18 mouse cellular contexts compared by ENCODE assay signal in the genomic region with DNA sequence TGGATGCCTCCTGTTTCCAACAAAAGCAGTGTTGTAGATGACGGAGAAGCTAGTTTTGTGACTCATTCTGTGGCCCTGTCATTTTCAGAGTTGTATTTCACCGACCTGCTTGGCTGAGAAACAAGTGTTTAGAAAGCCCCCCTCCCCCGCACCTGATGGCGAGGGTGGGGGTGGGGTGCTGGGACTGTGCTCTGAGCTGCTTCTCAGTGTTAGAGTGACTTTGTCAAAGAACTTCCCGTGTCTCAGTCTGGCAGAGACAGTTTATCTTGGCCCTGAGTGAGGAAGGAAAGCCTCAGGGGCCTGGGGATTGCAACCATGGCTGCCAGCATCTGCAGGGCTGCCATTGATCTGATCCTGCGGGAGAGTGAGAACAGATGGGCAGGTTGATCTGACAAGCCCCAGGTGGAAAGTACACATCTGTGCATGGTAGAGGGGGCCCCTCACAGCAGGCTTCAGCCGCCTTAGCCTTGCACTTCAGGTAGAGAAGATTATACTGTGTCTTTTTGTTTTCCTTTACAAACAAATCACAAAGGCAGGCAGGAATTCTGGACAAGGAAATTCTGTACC. TPM values are rescaled to one million over a fixed set of nuclear protein-coding genes. Genes with fewer than 3 reads are reported as not detected.
DNase-seq lines count a peak whose midpoint lies in the region; ATAC-seq and TF ChIP-seq lines count a peak whose summit lies in the region.
"Had no signal": no experiment of that assay in that cellular context is flagged by ENCODE, and none has a peak within 500 bp of the region (broad histone marks: within the 10 kb centered on the region; RNA-seq: fewer than 3 reads in every experiment).

No protein-coding gene starts in this region.

- WGBS in hindbrain, embryonic 12.5 days: 32% methylated on average over 7 of the region's 7 CpGs
- 36% methylated on average over 7 of the region's 7 CpGs for WGBS in hindbrain, embryonic 10.5 days
- 34% methylated on average over 7 of the region's 7 CpGs for WGBS in limb, embryonic 10.5 days
- WGBS in liver, postnatal 0 days (ENCODE audit: insufficient replicate concordance): 40% methylated on average over 7 of the region's 7 CpGs

- H3K27me3 ChIP-seq in hindbrain, embryonic 12.5 days: no peaks in the 10 kb centered on the region
- H3K27me3 ChIP-seq in hindbrain, embryonic 10.5 days (ENCODE audit: insufficient read depth, poor library complexity, severe bottlenecking): no peaks in the 10 kb centered on the region
- H3K27me3 ChIP-seq in limb, embryonic 10.5 days (ENCODE audit: low read depth, poor library complexity, severe bottlenecking): no peaks in the 10 kb centered on the region
- no peaks in the 10 kb centered on the region for H3K27me3 ChIP-seq in liver, postnatal 0 days (ENCODE audit: insufficient read depth, low read length)
- H3K27me3 ChIP-seq: embryonic facial prominence, embryonic 13.5 days had no signal

- no peak overlapping the region for H3K4me2 ChIP-seq in hindbrain, embryonic 12.5 days (replicated peaks)
- no peak overlapping the region for H3K4me2 ChIP-seq in liver, postnatal 0 days (ENCODE audit: low read depth, low read length)
- H3K4me2 ChIP-seq: embryonic facial prominence, embryonic 13.5 days had no signal

- no peak for DNase-seq in hindbrain, embryonic 10.5 days (ENCODE audit: low spot score)
- DNase-seq in 3134 (ENCODE audit: extremely low read depth, insufficient read length, low spot score): peak; percentile 32
- DNase-seq in brain, adult 2 months (ENCODE audit: low read depth, low spot score): peak; percentile 24
- DNase-seq in limb, embryonic 10.5 days (ENCODE audit: low spot score): no peak
- DNase-seq in lung, postnatal 14 days: no peak
- DNase-seq in liver, postnatal 0 days: no peak
- DNase-seq: cerebellum, postnatal 36 days; kidney, adult 9 months; lung, postnatal 36 days; right cerebral cortex, postnatal 4 days had no signal

- H3K4me1 ChIP-seq in hindbrain, embryonic 12.5 days: no peaks in the 10 kb centered on the region
- 0 out of 2 replicates have a peak, but pooled peaks cover 2% of the 10 kb centered on the region for H3K4me1 ChIP-seq in hindbrain, embryonic 10.5 days (replicated peaks)
- H3K4me1 ChIP-seq in limb, embryonic 10.5 days: peaks cover 5% of the 10 kb centered on the region
- no peaks in the 10 kb centered on the region for H3K4me1 ChIP-seq in liver, postnatal 0 days (ENCODE audit: insufficient read depth)
- H3K4me1 ChIP-seq: embryonic facial prominence, embryonic 13.5 days had no signal

- H3K27ac ChIP-seq in hindbrain, embryonic 12.5 days: no peak overlapping the region
- H3K27ac ChIP-seq in hindbrain, embryonic 10.5 days: no peak overlapping the region
- H3K27ac ChIP-seq in limb, embryonic 10.5 days: 0 out of 2 replicates have a peak overlapping the region, but pooled peaks have one; percentile 25
- H3K27ac ChIP-seq in liver, postnatal 0 days (ENCODE audit: low read depth): no peak overlapping the region
- H3K27ac ChIP-seq: embryonic facial prominence, embryonic 13.5 days; layer of hippocampus, adult 2 months had no signal

- H3K9me3 ChIP-seq in hindbrain, embryonic 12.5 days (replicated peaks): no peaks in the 10 kb centered on the region
- no peaks in the 10 kb centered on the region for H3K9me3 ChIP-seq in hindbrain, embryonic 10.5 days
- H3K9me3 ChIP-seq in limb, embryonic 10.5 days (replicated peaks): no peaks in the 10 kb centered on the region; the same call in 1 of the 2 replicates
- no peaks in the 10 kb centered on the region for H3K9me3 ChIP-seq in liver, postnatal 0 days (ENCODE audit: low read length)
- H3K9me3 ChIP-seq: embryonic facial prominence, embryonic 13.5 days had no signal

- 0 out of 2 replicates have a peak, but pooled peaks have one; percentile 48 for ATAC-seq in hindbrain, embryonic 12.5 days (ENCODE audit: low FRiP score)
- ATAC-seq in liver, postnatal 0 days: no peak

- no peak for TF ChIP-seq EP300 in liver, postnatal 0 days (IDR thresholded peaks at IDR 0.05; ENCODE audit: low read depth)

- no peak overlapping the region for H3K9ac ChIP-seq in hindbrain, embryonic 12.5 days
- no peak overlapping the region for H3K9ac ChIP-seq in liver, postnatal 0 days (replicated peaks)
- H3K9ac ChIP-seq: embryonic facial prominence, embryonic 13.5 days had no signal

- no peak for TF ChIP-seq CTCF in liver, postnatal 0 days (IDR thresholded peaks at IDR 0.05; ENCODE audit: low read depth)

- no peak overlapping the region for H3K4me3 ChIP-seq in hindbrain, embryonic 12.5 days
- H3K4me3 ChIP-seq in hindbrain, embryonic 10.5 days: no peak overlapping the region
- no peak overlapping the region for H3K4me3 ChIP-seq in limb, embryonic 10.5 days
- H3K4me3 ChIP-seq in liver, postnatal 0 days (ENCODE audit: low read depth, low read length): no peak overlapping the region
- H3K4me3 ChIP-seq: embryonic facial prominence, embryonic 13.5 days; layer of hippocampus, adult 2 months had no signal

- no peaks in the 10 kb centered on the region for H3K36me3 ChIP-seq in hindbrain, embryonic 12.5 days
- no peaks in the 10 kb centered on the region for H3K36me3 ChIP-seq in hindbrain, embryonic 10.5 days
- H3K36me3 ChIP-seq in limb, embryonic 10.5 days: no peaks in the 10 kb centered on the region
- H3K36me3 ChIP-seq in liver, postnatal 0 days (replicated peaks; ENCODE audit: insufficient read depth, low read length): no peaks in the 10 kb centered on the region
- H3K36me3 ChIP-seq: embryonic facial prominence, embryonic 13.5 days had no signal

RNA-seq across cellular contexts. Expression of a gene that starts 9.8 kb away (rescaled TPM):
- polyA plus RNA-seq in hindbrain, embryonic 12.5 days (2016; fragmentation: Nextera tagmentation; extraction: Ambion mirVana): 16.6 and 17.2 TPM in 2 replicates
- polyA plus RNA-seq in hindbrain, embryonic 10.5 days (2016; fragmentation: Nextera tagmentation; extraction: Ambion mirVana): 2.9 and 4.7 TPM in 2 replicates
- 3.8 and 5.7 TPM in 2 replicates for polyA plus RNA-seq in limb, embryonic 10.5 days (2016; fragmentation: Nextera tagmentation; extraction: Ambion mirVana)
- polyA plus RNA-seq in liver, postnatal 0 days (2015; fragmentation: Nextera tagmentation; extraction: Ambion mirVana): 0.18 and 0.39 TPM in 2 replicates

RNA-seq across cellular contexts. Expression of a gene that starts 27.9 kb away (rescaled TPM):
- not detected in 2 replicates for polyA plus RNA-seq in hindbrain, embryonic 12.5 days (2016; fragmentation: Nextera tagmentation; extraction: Ambion mirVana)
- polyA plus RNA-seq in hindbrain, embryonic 10.5 days (2016; fragmentation: Nextera tagmentation; extraction: Ambion mirVana): not detected in 2 replicates
- polyA plus RNA-seq in limb, embryonic 10.5 days (2016; fragmentation: Nextera tagmentation; extraction: Ambion mirVana): not detected in 2 replicates
- polyA plus RNA-seq in liver, postnatal 0 days (2015; fragmentation: Nextera tagmentation; extraction: Ambion mirVana): not detected in 2 replicates
- polyA plus RNA-seq: embryonic facial prominence, embryonic 13.5 days; forebrain, embryonic 11.5 days; heart, embryonic 14.5 days; limb, embryonic 14.5 days; liver, embryonic 16.5 days; urinary bladder, adult 2 months had no signal

RNA-seq across cellular contexts. Expression of a gene that starts 58.2 kb away (rescaled TPM):
- polyA plus RNA-seq in hindbrain, embryonic 12.5 days (2016; fragmentation: Nextera tagmentation; extraction: Ambion mirVana): not detected in 2 replicates
- not detected in 2 replicates for polyA plus RNA-seq in hindbrain, embryonic 10.5 days (2016; fragmentation: Nextera tagmentation; extraction: Ambion mirVana)
- not detected in 2 replicates for polyA plus RNA-seq in limb, embryonic 10.5 days (2016; fragmentation: Nextera tagmentation; extraction: Ambion mirVana)
- not detected in 2 replicates for polyA plus RNA-seq in liver, postnatal 0 days (2015; fragmentation: Nextera tagmentation; extraction: Ambion mirVana)
- polyA plus RNA-seq: embryonic facial prominence, embryonic 13.5 days; forebrain, embryonic 11.5 days; heart, embryonic 14.5 days; limb, embryonic 14.5 days; liver, embryonic 16.5 days; urinary bladder, adult 2 months had no signal

Comparison
In these comparisons a context has a peak if more than half of its experiments do, and no peak if none do; other contexts are left out.
1. DNase-seq: peak in 3134 (single experiment) and brain, adult 2 months (single experiment); none in hindbrain, embryonic 10.5 days (single experiment), limb, embryonic 10.5 days (single experiment), lung, postnatal 14 days (single experiment) and liver, postnatal 0 days (single experiment).